Mouse (Mus musculus): Measurements from ENCODE around the gene Gnb3.
"Not testable (repeated sequence)": the region's sequence is repeated elsewhere in the genome, so short reads cannot be mapped to it uniquely, and the experiment has no call there.

Gene Gnb3

DNA sequence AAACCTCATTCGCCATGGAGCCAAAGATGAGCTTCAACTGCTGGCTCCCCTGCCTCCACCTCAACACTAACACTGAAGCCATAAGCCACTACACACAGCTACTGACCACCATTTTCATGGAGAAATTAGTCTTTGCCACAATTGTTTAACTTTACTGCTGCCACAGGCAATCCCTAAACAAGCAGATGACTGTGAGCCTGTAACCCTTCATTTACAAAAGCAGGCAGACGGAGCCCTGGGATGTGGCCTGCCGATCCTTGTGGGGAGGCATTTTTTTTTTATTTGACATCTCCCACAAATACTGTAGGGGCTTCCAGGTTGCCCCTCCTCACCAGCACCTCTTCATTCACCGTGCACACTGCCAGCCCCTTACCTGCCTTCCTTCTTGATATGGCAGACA is 23.5 kb downstream of the Gnb3 start:
- no peak for DNase-seq (ENCODE audit: low spot score)

DNA sequence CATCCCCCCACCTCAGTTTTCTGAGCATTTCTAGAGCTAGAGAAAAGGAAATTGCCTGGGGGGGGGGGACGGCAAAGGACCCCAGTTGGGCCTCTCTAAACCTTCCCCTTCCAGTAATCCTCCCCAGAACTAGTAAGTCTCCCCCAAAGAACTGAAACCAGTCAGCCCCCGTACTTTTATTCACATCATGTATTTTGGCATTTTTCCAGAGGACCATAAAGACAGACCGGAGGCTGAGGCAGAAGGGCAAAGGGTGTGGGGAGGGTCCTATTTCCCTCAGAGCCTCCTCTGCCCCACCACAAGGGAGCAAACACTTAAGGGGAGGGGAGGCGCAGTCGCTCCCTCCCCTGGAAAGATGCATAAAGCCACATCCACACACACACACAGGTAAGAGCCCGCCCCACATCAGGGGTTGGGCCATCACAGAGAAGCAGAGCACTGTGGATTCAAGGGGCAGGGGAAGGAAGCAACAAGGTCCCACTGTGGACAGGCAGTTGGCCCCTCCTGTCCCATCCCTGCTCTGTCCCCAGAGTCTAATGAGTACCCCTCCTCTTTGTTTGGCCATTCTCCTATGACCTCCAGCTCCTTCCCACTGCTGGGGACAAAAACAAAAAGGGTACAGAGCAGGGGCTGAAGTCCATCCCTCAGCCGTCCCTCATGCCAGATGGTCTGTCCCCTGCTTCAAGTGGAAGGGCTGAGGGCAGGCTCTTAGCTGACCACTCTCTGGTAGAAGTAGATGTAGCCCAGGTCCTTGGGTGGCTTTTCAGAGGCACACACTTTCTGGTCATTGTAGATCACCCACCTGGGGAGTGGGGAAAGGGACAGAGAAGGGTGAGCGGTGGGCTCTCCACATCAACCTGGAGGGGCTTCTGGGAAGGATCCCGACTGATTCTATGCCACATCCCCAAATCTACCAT is 25.0 kb downstream of the Gnb3 start:
- no peak for DNase-seq (ENCODE audit: low spot score)

DNA sequence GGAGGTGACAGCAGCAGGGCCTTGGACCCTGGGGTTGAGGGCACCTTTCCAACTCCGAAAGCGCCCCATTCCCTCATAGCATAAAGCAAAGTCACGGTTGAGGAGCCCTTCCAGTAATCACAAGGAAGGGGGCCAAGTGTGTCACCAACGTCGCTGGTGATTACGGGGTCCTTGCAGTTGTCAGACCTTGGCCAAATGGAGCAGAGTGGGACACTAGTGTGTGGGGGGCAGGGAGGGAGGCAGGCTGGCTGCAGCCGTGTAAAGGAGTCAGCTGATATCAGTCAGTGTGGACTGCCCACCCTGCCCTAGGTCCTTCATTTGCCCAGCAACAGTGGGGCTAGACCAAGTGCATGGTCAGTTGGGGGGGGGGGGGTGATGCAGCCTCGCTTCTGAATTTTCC is 25.6 kb downstream of the Gnb3 start:
- DNase-seq (ENCODE audit: low spot score) = no peak

DNA sequence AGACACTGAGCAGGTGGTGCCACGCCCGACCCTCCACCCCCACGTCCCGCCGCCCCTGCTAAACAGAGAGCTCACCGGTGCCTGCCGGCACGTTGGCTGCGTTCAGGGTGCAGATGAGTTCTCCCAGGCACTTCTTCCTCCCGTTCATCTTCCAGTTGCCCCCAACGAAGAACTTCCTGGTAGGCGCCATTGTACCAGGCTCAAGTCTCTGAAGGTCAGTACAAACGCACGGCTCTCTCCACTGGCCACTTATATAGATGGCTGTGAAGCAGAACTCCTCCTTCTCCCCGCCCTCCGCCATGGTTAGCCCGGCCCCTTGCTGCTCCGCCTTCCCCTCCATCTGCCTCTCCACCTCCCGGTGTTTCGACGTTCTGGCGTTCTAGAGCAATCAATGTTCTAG is 26.1 kb downstream of the Gnb3 start, which contains the start of gene Tpi1:
TSS of gene Tpi1 (minus strand) at position 364 of the 400 bp plus-strand sequence.
- peak; percentile 77 for DNase-seq (ENCODE audit: low spot score)

DNA sequence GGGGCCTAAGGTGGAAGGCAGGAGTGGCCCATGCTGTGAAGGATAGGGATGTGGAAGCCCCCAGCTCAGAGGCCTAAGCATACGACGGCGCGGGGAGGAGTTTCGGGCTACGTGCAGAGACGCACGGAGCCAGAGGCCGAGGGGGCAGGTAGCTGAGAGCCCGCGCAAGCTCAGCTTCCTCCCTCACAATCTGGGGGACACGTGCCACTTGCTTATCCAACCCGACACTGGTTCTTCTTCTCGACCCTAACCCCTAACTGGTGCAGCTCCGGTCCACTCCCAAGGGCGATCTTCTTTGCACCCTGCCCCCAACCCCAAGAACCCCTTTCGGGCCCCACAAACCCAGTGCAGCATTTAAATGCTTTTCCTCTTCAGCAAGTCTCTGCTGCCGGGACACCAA is 26.6 kb downstream of the Gnb3 start:
- DNase-seq (ENCODE audit: low spot score) = peak; percentile 62

DNA sequence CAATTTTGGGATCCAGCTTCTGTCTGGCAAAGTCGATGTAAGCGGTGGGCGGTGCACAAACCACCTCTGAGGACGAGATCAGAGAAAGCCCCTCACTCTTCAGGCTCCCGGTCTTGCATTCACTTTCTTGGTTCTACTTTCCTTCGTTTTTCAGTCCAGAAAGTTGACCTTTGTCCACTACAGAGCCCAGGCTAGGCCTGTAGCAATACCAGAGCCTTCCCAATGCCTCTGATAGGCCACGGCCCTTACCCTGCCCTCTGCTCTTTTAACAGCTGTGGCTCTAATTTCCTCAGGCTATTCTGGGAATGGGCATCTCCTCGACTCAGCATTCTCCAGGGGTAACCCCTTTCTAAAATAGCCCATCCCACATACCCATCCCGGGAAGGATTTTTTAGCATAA is 27.2 kb downstream of the Gnb3 start:
- DNase-seq (ENCODE audit: low spot score) = no peak

DNA sequence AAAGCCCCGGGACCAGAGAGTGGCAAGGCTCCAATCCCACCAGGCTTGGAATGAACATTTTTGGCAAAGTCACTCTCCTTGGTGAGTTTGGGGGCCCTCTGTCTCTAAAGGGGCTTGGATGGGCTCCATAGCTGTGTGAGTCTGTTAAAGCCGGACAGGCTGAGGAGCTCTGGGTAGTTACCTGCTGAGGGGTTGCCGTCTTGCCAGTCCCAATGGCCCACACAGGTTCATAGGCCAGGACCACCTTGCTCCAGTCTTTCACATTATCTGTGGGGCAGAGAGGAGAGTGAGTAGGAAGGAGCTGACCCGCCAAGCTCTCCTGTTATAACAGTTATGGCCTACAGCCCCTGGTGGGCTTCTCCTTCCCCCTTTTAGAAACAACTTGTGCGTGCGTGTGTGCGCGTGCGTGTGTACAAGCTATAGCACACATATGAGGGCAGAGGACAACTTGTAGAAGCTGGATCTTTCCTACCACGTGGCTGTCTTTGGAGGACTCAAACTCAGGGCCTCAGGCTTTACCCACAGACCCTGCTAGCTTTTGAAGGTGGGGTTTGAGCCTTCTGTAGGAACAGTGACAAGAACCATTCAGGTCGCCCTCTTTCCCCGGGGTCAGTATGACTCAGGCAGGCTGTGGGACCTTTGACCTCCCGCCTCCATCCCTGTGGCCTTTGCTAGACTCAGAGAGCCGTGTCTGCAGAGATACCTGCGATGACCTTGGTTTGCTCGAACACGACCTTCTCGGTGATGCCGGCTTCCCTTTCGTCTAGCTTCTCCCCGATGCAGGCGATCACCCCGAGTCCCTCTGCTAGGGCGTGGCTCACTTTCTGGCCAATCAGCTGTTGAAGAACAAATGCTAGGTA is 28.1 kb downstream of the Gnb3 start:
- DNase-seq (ENCODE audit: low spot score) = no peak

DNA sequence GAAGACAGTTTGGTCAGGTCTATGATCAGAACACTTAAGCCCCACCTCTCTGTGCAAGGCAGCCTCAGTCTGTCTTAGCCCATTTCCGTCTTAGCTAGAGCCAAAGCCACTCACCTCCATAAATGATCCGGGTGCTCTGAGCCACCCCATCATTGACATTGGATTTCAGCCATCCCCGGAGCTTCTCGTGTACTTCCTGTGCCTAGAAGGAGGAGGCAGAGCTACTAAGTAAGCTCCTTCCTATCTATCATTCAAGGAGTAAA is 28.7 kb downstream of the Gnb3 start:
- no peak for DNase-seq (ENCODE audit: low spot score)

DNA sequence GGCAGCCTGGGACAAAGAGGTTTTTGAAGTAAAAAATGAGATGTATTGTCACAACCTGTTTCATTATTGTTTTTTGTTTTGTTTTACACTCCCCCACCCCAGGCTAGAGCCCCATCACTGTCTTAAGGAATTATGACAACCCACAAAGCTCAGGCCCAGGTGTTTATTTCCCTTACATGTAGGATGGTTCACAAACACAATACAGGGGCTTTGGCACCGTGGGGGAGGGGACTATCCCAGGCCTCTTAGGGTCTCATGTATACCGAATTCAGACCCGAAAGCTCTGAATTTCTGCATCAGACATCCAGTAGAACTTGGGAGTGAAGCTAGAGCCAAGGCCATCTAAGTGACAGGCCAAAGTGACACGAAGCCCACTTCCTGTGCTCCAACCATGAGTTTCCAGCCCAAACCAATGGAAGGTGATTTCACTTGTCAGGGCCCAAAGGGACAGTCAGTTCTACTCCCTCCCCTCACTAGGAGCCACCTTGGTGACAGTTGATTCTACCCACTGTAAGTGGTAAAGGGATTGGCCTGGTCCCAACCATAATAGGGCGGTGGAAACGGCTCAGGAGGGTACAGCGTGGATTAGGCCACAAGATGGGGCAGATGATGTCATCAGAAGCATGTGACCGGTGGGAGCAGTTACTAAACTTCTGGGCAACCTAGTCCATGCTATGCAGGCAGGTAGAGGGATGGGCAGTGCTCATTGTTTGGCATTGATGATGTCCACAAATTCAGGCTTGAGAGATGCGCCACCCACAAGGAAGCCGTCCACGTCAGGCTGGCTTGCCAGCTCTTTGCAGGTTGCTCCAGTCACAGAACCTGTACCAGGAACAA is 29.3 kb downstream of the Gnb3 start:
- DNase-seq (ENCODE audit: low spot score) = not testable (repeated sequence)

DNA sequence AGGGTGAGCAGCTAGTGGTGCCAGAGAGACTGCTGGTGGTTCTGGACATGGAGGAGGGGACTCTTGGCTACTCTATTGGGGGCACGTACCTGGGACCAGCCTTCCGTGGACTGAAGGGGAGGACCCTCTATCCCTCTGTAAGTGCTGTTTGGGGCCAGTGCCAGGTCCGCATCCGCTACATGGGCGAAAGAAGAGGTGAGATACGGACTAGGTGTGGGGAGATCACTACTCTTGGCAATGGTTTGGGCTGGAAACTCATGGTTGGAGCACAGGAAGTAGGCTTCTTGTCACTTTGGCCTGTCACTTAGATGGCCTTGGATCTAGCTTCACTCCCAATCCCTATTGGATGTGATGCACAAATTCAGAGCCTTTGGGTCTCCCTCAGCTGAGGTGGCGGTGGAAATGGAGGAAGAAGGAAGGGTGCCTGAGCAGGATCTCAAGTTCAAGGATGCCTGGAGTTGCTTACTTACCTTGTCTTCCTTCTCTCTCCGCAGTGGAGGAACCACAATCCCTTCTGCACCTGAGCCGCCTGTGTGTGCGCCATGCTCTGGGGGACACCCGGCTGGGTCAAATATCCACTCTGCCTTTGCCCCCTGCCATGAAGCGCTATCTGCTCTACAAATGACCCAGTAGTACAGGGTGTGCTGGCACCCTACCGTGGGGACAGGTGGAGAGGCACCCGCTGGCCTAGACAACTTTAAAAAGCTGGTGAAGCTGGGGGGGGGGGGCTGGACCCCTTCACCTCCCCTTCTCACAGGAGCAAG is 30.1 kb downstream of the Gnb3 start:
- no peak for DNase-seq (ENCODE audit: low spot score)

DNA sequence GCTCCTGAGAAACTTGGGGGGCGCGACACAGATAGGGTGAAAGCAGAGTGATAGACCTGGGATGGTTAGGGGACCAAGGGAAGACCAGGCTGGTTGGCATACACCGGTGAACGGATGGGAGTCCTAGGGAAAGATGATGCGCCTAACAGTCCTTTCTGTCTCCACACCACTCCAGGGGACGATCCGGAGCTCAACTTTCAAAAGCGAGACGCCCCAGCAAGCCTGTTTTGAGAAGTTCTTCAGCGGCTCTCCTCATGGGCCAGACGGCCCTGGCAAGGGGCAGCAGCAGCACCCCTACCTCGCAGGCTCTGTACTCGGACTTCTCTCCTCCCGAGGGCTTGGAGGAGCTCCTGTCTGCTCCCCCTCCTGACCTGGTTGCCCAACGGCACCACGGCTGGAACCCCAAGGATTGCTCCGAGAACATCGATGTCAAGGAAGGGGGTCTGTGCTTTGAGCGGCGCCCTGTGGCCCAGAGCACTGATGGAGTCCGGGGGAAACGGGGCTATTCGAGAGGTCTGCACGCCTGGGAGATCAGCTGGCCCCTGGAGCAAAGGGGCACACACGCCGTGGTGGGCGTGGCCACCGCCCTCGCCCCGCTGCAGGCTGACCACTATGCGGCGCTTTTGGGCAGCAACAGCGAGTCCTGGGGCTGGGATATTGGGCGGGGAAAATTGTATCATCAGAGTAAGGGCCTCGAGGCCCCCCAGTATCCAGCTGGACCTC is 30.9 kb downstream of the Gnb3 start:
- DNase-seq (ENCODE audit: low spot score) = peak; percentile 24

DNA sequence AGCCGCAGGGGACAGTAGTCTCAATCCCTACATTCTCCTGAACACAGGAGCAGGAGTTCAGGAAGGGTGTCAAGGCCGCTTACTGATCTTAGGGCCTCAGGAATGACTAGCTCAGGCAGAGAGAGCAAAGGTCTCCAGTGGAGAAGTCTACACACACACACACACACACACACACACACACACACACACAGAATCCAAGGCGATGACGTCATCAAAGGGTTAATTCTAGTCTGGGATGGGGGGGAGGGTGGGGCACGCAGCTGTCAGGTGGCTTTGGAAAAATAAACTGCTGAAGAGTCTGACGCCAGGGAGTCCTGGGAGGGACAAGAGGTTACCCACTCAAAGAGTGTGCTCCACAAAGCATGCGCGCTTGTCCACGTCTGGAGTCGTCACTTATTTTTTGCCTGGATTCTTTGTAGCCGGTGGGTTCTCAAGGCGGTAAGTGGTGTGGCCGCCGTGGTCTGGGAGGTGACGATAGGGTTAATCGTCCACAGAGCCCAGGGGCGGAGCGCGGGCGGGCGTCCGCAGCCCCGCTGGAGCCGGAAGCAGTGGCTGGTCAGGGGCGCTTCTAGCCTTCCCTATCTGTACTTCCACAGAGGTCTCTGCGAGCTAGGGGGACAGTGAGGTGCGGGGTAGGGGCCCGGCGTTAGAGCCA is 31.6 kb downstream of the Gnb3 start, which contains the start of gene Spsb2:
TSS of gene Spsb2 (plus strand) at position 304 of the 655 bp plus-strand sequence.
- DNase-seq (ENCODE audit: low spot score) = peak; percentile 16

DNA sequence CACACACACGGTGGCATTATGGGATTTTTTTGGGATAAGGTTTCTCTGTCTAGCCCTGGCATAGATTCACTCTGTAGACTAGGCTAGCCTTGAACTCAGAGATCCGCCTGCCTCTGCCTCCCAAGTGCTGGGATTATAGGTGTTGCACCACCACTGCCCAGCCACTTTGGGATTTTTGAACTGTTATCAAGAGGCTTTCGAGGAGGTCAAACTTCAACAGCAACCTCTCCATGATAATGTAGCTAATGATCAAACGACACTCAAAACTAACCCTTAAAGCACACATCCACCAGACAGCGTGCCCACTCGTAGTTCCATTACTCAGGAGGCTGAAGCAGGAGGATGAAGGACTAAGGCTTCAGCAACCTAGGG is 32.1 kb downstream of the Gnb3 start:
- DNase-seq (ENCODE audit: low spot score) = no peak

DNA sequence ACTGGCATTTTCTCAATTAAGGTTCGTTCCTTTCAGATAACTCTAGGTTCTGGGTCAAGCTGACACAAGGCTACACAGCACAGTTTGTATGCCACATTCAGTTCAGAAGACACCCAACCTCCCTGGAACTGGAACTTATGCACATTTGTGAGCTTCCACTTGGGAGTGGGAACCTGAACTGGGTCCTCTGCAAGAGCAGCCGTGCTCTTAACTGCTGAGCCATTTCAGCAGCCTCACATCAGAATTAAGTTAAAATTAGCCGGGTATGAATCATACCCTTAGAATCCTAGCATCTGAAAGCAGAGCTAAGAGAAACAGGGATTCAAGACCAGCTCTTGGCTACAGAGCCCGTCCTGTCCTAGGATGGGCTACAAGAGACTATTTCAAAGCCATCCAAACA is 32.7 kb downstream of the Gnb3 start:
- DNase-seq (ENCODE audit: low spot score) = no peak

DNA sequence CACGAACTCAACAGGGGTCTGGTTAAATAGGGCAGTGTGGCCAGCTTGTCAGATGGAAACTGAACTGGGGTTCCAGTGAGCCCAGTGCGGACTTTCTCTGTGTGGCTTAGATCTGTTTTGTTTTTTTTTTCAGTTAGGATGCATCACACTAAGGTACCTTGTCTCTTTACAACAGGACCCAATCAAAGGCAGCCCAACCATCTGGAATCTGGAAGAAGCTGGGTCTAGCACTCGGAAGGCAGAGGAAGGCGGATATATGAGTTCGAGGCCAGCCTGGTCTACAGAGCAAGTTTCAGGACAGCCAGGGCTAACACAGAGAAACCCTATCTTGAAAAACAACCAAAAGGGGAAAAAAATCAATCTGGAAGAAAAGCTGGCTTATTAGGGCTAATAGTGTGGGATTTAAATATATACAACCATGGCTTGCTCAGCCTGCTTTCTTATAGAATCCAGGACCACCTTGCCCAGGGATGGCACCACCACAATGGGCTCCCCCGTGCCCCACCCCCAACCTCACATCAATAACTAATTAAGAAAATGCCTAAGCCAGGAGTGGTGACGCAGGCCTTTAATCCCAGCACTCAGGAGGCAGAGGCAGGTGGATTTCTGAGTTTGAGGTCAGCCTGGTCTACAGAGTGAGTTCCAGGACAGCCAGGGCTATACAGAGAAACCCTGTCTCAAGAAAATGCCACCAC is 33.5 kb downstream of the Gnb3 start:
- DNase-seq (ENCODE audit: low spot score) = no peak

DNA sequence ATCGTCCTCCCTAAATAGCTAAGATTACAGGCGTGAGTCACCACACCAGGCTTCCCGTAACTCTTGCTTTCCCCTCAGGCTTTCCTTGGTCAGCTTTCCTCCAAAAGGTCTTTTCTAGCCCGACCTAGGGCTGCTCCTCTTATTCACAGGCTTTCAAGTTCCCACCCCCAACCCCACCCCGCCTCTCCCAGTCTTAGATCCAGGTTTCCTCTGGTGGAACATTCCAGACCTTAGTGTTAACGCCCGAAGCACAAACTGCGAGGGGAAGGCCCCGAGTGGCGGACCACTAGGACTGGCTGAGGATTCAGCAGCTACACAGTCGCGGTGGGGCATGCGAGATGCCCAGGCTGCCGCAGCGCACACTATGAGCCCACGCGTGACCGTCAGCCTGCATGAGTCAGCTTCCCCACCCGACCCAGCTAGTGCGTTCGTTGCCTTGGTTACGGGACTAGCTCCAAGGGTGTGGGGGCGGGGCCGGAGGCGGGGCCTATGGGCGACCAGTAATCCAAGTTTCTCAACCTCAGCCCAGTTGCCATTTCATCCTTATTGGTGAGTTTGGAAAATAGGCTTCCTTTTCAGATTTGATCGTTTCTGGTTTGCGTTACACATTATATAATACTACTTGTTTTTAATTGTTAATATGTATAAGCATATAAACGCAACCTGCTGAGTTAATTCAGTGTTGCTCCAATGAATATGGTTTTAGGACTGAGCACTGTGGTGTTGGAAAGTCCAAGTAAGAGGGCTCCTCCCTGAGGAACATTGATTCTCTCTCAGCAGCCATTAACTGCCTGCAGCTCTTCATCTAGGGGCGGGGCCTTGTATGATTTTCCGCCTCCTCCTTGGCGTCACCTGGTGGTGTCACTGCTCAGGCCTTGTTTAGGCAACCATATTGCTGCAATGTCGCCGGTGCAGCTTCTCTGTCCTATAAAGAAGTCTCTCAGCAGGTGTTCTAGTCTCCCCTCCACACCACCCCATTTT is 34.4 kb downstream of the Gnb3 start:
- DNase-seq (ENCODE audit: low spot score) = peak; percentile 78

DNA sequence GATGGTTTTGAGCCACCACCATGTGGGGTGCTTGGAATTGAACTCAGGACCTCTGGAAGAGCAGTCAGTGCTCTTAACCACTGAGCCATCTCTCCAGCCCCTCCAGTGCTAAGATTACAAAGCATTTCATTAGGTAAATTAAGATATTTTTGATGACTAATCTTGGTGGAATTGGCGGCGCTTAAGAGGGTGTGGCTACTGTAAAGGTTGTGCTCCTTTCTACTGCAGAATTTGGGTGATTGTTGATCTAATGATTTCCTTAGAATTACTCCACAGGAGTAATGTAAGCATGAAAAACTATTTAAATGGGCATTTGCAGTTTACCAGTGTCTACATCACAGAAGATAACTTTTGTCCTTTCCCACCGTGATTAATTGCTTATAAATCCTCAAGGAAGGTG is 35.7 kb downstream of the Gnb3 start:
- DNase-seq (ENCODE audit: low spot score) = no peak

DNA sequence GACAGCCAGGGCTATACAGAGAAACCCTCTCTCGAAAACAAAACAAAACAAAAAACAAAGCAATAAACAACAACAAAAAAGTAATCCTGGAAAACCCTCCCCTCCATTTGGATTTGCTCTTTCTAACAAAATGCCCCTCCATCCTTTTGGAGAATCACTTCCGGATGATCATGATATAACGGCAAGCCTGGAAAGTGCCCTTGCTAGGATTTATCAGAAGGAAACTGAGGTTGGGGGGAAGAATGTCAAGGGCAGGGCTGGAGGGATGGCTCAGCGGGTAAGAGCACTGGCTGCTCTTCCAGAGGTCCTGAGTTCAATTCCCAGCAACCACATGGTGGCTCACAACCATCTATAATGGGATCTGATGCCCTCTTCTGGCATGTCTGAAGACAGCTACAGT is 36.4 kb downstream of the Gnb3 start:
- not testable (repeated sequence) for DNase-seq (ENCODE audit: low spot score)

DNA sequence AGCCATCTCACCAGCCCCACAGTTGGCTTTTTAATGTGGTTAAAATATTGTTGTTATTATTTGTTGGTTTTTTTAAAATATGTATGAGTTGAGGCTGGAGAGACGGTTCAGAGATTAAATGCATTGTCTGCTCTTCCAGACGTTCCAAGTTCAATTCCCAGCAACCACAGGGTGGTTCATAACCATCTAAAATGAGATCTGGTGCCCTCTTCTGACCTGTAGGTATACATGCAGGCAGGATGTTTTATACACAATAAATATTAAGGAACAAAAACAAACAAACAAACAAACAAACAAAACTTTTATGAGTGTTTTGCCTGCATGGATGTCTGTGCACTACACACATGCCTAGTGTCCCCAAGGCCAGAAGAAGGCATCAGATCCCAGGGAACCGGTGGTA is 37.0 kb downstream of the Gnb3 start:
- DNase-seq (ENCODE audit: low spot score) = no peak
